Mouse (Mus musculus): ENCODE measurements at regions not wholly inside any gene's neighbourhood (a gene's known extent, or its start where the extent isn't known, plus 50 kb on each side); places are given as distances from the start of the nearest gene placed in this dataset.

GRCm38 (mm10) chr9:116347021-116347420 is 171.9 kb upstream of the Tgfbr2 start:
- no peak for TF ChIP-seq CTCF (conservative IDR thresholded peaks at IDR 0.05)
- Histone ChIP-seq H3K27ac (no peak overlapping the region), H3K4me3 (no peak overlapping the region)
- DNase-seq (ENCODE audit: low spot score in 2 of 2), result no peak

DNA sequence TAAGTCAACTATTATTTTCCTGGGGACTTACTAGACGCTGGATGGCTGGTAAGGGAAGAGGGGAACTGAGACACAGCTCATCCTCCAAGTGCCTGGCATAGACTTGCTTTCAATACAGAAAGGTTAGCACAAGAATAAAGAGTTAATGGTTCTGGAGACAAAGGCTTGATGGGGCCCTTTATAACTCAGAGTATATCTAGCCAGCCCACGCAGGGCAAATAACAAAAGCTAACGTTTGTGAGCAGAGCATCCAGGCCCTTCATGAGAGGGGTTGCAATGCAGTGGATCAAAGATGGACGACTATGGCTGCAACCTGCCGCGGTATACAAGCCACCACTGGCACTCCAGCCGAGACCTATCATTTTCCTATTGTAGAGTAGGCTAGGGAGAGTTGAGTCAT is 171.3 kb upstream of the Tgfbr2 start:
- DNase-seq (ENCODE audit: low spot score in 2 of 2), result no peak
- TF ChIP-seq CTCF (conservative IDR thresholded peaks at IDR 0.05), result no peak
- no peak overlapping the region for H3K4me3 ChIP-seq
- H3K27ac ChIP-seq, result no peak overlapping the region

DNA sequence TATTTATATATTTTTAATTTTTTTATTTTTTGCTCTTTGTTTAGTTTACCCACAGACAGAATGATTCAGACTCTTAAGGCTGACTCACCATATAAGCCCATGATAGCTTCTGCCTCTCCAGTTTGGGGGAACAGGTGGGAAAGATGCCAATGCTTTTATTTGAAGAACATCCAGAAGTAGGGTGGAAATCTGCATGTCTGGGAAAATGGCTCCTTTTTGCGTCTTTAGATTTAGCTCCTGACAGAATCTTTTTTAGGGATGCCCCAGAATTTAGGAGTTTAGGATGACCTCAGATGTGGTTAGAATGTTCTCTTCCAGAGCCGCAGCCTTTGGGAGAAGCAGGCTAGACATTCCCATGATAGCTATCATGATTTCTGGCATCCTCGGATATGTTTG is 167.9 kb upstream of the Tgfbr2 start:
- no peak overlapping the region for H3K4me3 ChIP-seq
- H3K27ac ChIP-seq, result no peak overlapping the region
- no peak for TF ChIP-seq CTCF (conservative IDR thresholded peaks at IDR 0.05)
- DNase-seq (ENCODE audit: low spot score in 2 of 2), result peak in 1 of 2 experiments; percentile 44

GRCm38 (mm10) chr9:116342446-116343085 is 167.4 kb upstream of the Tgfbr2 start:
- no peak for DNase-seq (ENCODE audit: low spot score in 2 of 2)
- Histone ChIP-seq H3K4me3 (no peak overlapping the region), H3K27ac (no peak overlapping the region)
- no peak for TF ChIP-seq CTCF (conservative IDR thresholded peaks at IDR 0.05)

DNA sequence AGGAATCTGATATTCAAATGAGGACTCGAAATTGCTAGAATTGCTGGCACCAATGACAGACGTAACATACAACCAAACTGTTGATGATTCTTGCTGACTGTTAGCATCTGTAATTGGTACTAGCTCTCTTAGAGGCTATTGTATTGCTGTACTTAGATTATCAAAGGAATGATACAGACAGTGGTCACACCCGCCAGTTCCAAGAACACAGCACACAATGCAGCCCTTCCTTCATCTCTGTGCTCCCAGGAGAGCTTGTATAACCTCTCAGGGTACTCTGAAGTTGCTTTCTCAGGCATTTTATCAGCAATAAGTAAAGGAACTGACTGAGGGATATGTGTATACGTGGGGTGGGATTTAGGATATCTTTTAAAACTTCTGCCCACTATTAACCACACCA is 166.8 kb upstream of the Tgfbr2 start:
- no peak for TF ChIP-seq CTCF (conservative IDR thresholded peaks at IDR 0.05)
- Histone ChIP-seq H3K27ac (no peak overlapping the region), H3K4me3 (no peak overlapping the region)
- no peak for DNase-seq (ENCODE audit: low spot score in 2 of 2)

- Histone ChIP-seq H3K27ac (no peak overlapping the region), H3K4me3 (no peak overlapping the region)
- DNase-seq (ENCODE audit: low spot score in 2 of 2), result no peak
- peak; percentile 66 for TF ChIP-seq CTCF (conservative IDR thresholded peaks at IDR 0.05)
Measured at GRCm38 (mm10) chr9:116340952-116341351, 165.8 kb upstream of the Tgfbr2 start.

- Histone ChIP-seq H3K4me3 (no peak overlapping the region), H3K27ac (no peak overlapping the region)
- TF ChIP-seq CTCF (conservative IDR thresholded peaks at IDR 0.05), result no peak
- no peak for DNase-seq (ENCODE audit: low spot score in 2 of 2)
Measured at GRCm38 (mm10) chr9:116338729-116339100, 163.6 kb upstream of the Tgfbr2 start.

- no peak for TF ChIP-seq CTCF (conservative IDR thresholded peaks at IDR 0.05)
- Histone ChIP-seq H3K4me3 (no peak overlapping the region), H3K27ac (no peak overlapping the region)
- no peak for DNase-seq (ENCODE audit: low spot score in 2 of 2)
Measured at GRCm38 (mm10) chr9:116338093-116338728, 163.1 kb upstream of the Tgfbr2 start.

GRCm38 (mm10) chr9:116337446-116338010 is 162.4 kb upstream of the Tgfbr2 start:
- no peak for TF ChIP-seq CTCF (conservative IDR thresholded peaks at IDR 0.05)
- DNase-seq (ENCODE audit: low spot score in 2 of 2), result no peak
- H3K4me3 ChIP-seq, result no peak overlapping the region
- H3K27ac ChIP-seq, result no peak overlapping the region

DNA sequence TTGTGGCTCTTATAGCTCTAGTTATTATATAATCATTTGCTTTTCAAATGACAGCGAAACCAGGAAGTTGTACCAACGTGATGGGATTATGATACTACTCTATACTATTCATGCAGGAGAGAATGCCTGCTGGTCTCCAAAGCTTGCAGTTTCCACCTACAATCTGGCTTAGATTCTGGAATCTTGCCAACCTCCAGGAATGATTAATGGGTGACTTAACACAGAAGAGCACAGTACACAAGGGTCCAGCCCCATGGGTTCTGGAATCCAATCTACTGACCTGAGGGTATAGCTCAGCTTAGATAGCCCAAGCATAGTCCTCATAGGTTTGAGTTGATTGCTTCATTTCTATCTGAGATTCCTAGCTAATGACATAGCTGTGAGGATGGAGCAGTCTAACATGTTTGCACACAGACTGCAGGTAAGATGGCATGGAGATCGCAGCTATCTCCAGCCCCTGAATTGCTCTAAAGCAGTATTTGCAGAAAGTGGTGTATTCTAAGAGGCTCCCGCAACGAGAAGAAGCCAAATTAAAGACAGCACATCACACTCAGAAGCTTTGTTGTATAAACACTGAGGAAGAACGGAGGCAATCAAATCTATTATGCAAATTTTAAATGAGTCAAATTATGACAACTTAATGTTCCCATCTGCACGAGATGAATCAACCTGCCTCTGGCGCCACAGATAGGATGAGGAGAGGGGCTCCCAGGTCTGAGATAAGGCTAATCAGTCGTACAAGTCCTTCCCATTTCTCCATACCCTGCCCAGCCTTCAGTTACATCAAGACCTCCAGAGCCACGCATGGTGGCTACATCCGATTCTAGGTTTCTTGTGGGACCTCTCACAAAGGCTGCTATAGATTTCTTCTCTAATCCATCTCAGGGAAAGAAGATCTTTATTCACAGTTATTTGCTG is 160.7 kb upstream of the Tgfbr2 start:
- no peak for TF ChIP-seq CTCF (conservative IDR thresholded peaks at IDR 0.05)
- no peak for DNase-seq (ENCODE audit: low spot score in 2 of 2)
- Histone ChIP-seq H3K4me3 (no peak overlapping the region), H3K27ac (no peak overlapping the region)

DNA sequence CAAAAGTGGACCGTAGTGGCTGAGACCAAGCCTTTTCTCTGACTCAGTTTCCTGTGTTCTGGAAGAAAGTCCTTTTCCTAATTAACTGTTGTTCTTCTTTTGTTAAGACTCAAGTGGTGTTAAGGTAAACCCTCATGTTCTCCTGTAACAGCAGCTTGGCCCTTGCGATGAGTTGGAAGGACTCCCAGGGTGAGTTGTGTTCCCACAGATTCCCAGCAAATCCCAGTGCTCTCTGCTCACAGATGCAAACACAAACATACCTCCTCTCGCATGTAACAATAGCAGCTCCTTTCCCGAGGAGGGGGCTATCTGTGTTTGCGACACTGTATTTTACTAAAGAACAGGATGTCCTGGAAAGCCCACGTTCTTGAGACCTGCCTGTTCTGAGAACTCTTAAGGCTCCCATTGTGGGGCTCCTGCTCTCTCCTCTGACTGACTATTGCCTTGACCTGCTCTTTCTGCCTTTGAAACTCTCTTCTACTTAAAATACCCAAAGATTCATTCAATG is 158.8 kb upstream of the Tgfbr2 start:
- no peak for TF ChIP-seq CTCF (conservative IDR thresholded peaks at IDR 0.05)
- Histone ChIP-seq H3K4me3 (no peak overlapping the region), H3K27ac (no peak overlapping the region)
- DNase-seq (ENCODE audit: low spot score in 2 of 2), result no peak

DNA sequence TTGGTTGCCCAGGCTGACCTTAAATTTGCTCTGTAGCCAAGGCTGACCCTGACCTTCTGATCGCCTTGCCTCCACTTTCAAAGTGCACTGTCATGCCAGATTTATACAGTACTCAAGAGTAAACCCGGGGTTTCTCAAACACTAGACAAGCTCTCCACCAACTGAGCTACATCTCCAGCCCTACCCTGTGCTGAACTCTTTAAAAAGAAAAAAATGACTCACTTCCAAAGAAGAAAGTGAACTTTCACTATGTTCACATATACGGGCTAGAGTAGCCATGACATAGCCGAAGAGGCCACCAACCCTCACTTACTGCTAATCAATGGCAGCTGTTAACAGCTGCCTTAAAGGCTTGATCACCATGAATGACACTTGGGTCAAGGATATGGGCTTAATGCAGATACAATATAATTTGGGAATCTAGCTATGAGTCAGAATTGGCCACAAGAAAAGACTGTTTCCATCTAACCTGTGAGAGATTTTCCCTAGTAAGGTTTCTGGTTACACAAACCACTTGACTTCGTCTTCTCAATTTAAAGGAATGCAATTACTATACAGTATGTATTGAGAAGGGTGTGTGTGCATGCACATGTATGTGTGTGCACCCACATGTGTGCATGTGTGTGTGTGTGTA is 157.4 kb upstream of the Tgfbr2 start:
- Histone ChIP-seq H3K4me3 (no peak overlapping the region), H3K27ac (no peak overlapping the region)
- no peak for DNase-seq (ENCODE audit: low spot score in 2 of 2)
- TF ChIP-seq CTCF (conservative IDR thresholded peaks at IDR 0.05), result no peak

Measured in layer of hippocampus, adult 2 months (tissue).